Mouse (Mus musculus) MEL (cell line): ENCODE data around the gene H2-DMa. TPM values are rescaled to one million over a fixed set of nuclear protein-coding genes. Genes with fewer than 3 reads are reported as not detected.

ENCODE experiments used
- DNase-seq: peaks from one replicate; pipeline ENCODE4 v3.0.0; 2011; ENCODE audit warnings: low read depth, low spot score
- H3K27ac ChIP-seq: 2 replicates; pipeline ENCODE4 v1.5.1; 2012; ENCODE audit warnings: low read depth, mild to moderate bottlenecking, control low read depth, low read length, moderate library complexity; ENCODE audit not compliant: control insufficient read depth
- H3K27me3 ChIP-seq, 2 experiments: fragments of 150-350 bp in 1 of 2; sonication (generic) in 1 of 2; 2 replicates each; pipeline ENCODE4 v1.6.1; 2012; ENCODE audit warnings: low read length in 2 of 2, mild to moderate bottlenecking in 2 of 2, improper control_type of control experiment in 1 of 2, moderate library complexity in 1 of 2; ENCODE audit not compliant: insufficient read depth in 2 of 2, control insufficient read depth in 1 of 2
- H3K36me3 ChIP-seq, 2 experiments: 2 replicates each; pipeline ENCODE4 v1.6.1; 2012 to 2014; ENCODE audit warnings: low read length in 2 of 2, improper control_type of control experiment in 1 of 2, inconsistent platforms in 1 of 2, mild to moderate bottlenecking in 1 of 2; ENCODE audit not compliant: insufficient read depth in 2 of 2, control insufficient read depth in 1 of 2
- H3K4me1 ChIP-seq, 2 experiments: fragments of 150-350 bp in 1 of 2; sonication (generic) in 1 of 2; 2 replicates each; pipeline ENCODE4 v1.6.1; 2012; ENCODE audit warnings: low read length in 2 of 2, improper control_type of control experiment in 1 of 2, mild to moderate bottlenecking in 1 of 2; ENCODE audit not compliant: insufficient read depth in 2 of 2, control insufficient read depth in 1 of 2
- H3K4me3 ChIP-seq, 2 experiments: fragments of 150-350 bp in 1 of 2; sonication (generic) in 1 of 2; 2 replicates each; pipeline ENCODE4 v1.5.1; 2012; ENCODE audit warnings: low read depth in 2 of 2, low read length in 2 of 2, mild to moderate bottlenecking in 2 of 2, moderate library complexity in 2 of 2, control low read depth in 1 of 2, improper control_type of control experiment in 1 of 2; ENCODE audit not compliant: control insufficient read depth in 1 of 2, insufficient read depth in 1 of 2
- H3K79me2 ChIP-seq: 2 replicates; pipeline ENCODE4 v1.6.1; 2012; ENCODE audit warnings: mild to moderate bottlenecking, low read length, moderate library complexity; ENCODE audit not compliant: control insufficient read depth, poor library complexity, insufficient read depth
- H3K9ac ChIP-seq: 2 replicates; pipeline ENCODE4 v1.6.1; 2012; ENCODE audit warnings: low read depth, mild to moderate bottlenecking, control low read depth, low read length, moderate library complexity; ENCODE audit not compliant: control insufficient read depth, poor library complexity, severe bottlenecking
- H3K9me3 ChIP-seq: fragments of 150-350 bp; sonication (generic); replicated peaks from 2 replicates; pipeline ENCODE4 v1.6.1; 2012; ENCODE audit warnings: mild to moderate bottlenecking, low read length, improper control_type of control experiment, moderate library complexity; ENCODE audit not compliant: insufficient read depth
- BHLHE40 ChIP-seq: IDR thresholded peaks from 2 replicates; pipeline ENCODE4 v1.6.1; 2012; ENCODE audit warnings: low read depth, mild to moderate bottlenecking, inconsistent platforms, low read length, improper control_type of control experiment, borderline replicate concordance
- CHD1 ChIP-seq: IDR thresholded peaks from 2 replicates; pipeline ENCODE4 v1.6.1; 2012; ENCODE audit warnings: low read depth, mild to moderate bottlenecking, inconsistent platforms, low read length, improper control_type of control experiment
- CHD2 ChIP-seq: IDR thresholded peaks from 2 replicates; pipeline ENCODE4 v1.6.1; 2011; ENCODE audit warnings: low read length, improper control_type of control experiment
- CTCF ChIP-seq, 3 experiments: IDR thresholded peaks in 2 of 3; conservative IDR thresholded peaks in 1 of 3; 2 replicates each; pipeline ENCODE4 v1.5.1; 2011 to 2012; ENCODE audit warnings: low read length in 3 of 3, low read depth in 2 of 3, mild to moderate bottlenecking in 2 of 3, improper control_type of control experiment in 1 of 3, inconsistent platforms in 1 of 3, mixed read lengths in 1 of 3, moderate library complexity in 1 of 3; ENCODE audit not compliant: control insufficient read depth in 1 of 3, insufficient read depth in 1 of 3, poor library complexity in 1 of 3, severe bottlenecking in 1 of 3
- EP300 ChIP-seq, 2 experiments: IDR thresholded peaks; 2 replicates each; pipeline ENCODE4 v1.6.1; 2011; ENCODE audit warnings: improper control_type of control experiment in 2 of 2, low read length in 2 of 2, low read depth in 1 of 2, mild to moderate bottlenecking in 1 of 2
- HCFC1 ChIP-seq: IDR thresholded peaks from 2 replicates; pipeline ENCODE4 v1.6.1; 2012; ENCODE audit warnings: low read depth, mild to moderate bottlenecking, inconsistent platforms, low read length, improper control_type of control experiment, moderate library complexity
- KAT2A ChIP-seq: conservative IDR thresholded peaks from 2 replicates; pipeline ENCODE4 v1.6.1; 2012; ENCODE audit warnings: low read depth, low read length, improper control_type of control experiment, inconsistent platforms
- MAFK ChIP-seq: IDR thresholded peaks from 2 replicates; pipeline ENCODE4 v1.6.1; 2011; ENCODE audit warnings: low read depth, mild to moderate bottlenecking, low read length, improper control_type of control experiment, borderline replicate concordance
- MAX ChIP-seq: IDR thresholded peaks from 2 replicates; pipeline ENCODE4 v1.6.1; 2011; ENCODE audit warnings: low read length, improper control_type of control experiment
- MAZ ChIP-seq: IDR thresholded peaks from 2 replicates; pipeline ENCODE4 v1.6.1; 2012; ENCODE audit warnings: low read depth, mild to moderate bottlenecking, inconsistent platforms, low read length, improper control_type of control experiment
- MXI1 ChIP-seq: IDR thresholded peaks from 2 replicates; pipeline ENCODE4 v1.6.1; 2011; ENCODE audit warnings: mild to moderate bottlenecking, low read depth, low read length, improper control_type of control experiment
- MYB ChIP-seq: IDR thresholded peaks from 2 replicates; pipeline ENCODE4 v1.6.1; 2011; ENCODE audit warnings: mild to moderate bottlenecking, low read depth, low read length, improper control_type of control experiment
- NRF1 ChIP-seq: IDR thresholded peaks from 2 replicates; pipeline ENCODE4 v1.6.1; 2014; ENCODE audit warnings: low read depth, mild to moderate bottlenecking, inconsistent platforms, low read length, improper control_type of control experiment, moderate library complexity; ENCODE audit not compliant: poor library complexity, insufficient read depth, severe bottlenecking
- POLR2A ChIP-seq, 2 experiments: IDR thresholded peaks; 2 replicates each; pipeline ENCODE4 v1.6.1; 2011 to 2012; ENCODE audit warnings: low read length in 2 of 2, mild to moderate bottlenecking in 2 of 2, control low read depth in 1 of 2, improper control_type of control experiment in 1 of 2, low read depth in 1 of 2, moderate library complexity in 1 of 2; ENCODE audit not compliant: control insufficient read depth in 1 of 2, insufficient read depth in 1 of 2, poor library complexity in 1 of 2
- POLR2AphosphoS2 ChIP-seq: IDR thresholded peaks from 2 replicates; pipeline ENCODE4 v1.6.1; 2011; ENCODE audit warnings: low read length, improper control_type of control experiment
- RCOR1 ChIP-seq: IDR thresholded peaks from 2 replicates; pipeline ENCODE4 v1.6.1; 2012; ENCODE audit warnings: low read depth, mild to moderate bottlenecking, inconsistent platforms, low read length, improper control_type of control experiment
- SMC3 ChIP-seq: IDR thresholded peaks from 2 replicates; pipeline ENCODE4 v1.6.1; 2011; ENCODE audit warnings: low read depth, low read length, improper control_type of control experiment
- TAL1 ChIP-seq: IDR thresholded peaks from 2 replicates; pipeline ENCODE4 v1.6.1; 2012; ENCODE audit warnings: mild to moderate bottlenecking, inconsistent platforms, low read length, moderate library complexity, mixed read lengths
- TCF12 ChIP-seq: IDR thresholded peaks from 2 replicates; pipeline ENCODE4 v1.6.1; 2014; ENCODE audit warnings: low read depth, mild to moderate bottlenecking, inconsistent platforms, low read length, improper control_type of control experiment, moderate library complexity
- USF2 ChIP-seq, 2 experiments: IDR thresholded peaks; 2 replicates each; pipeline ENCODE4 v1.6.1; 2011 to 2012; ENCODE audit warnings: improper control_type of control experiment in 2 of 2, low read length in 2 of 2, borderline replicate concordance in 1 of 2, inconsistent platforms in 1 of 2, low read depth in 1 of 2, mild to moderate bottlenecking in 1 of 2; ENCODE audit not compliant: insufficient read depth in 1 of 2
- ZC3H11A ChIP-seq: IDR thresholded peaks from 2 replicates; pipeline ENCODE4 v1.6.1; 2012; ENCODE audit warnings: low read depth, mild to moderate bottlenecking, inconsistent platforms, low read length, improper control_type of control experiment
- ZNF384 ChIP-seq: IDR thresholded peaks from 2 replicates; pipeline ENCODE4 v1.6.1; 2012; ENCODE audit warnings: low read depth, mild to moderate bottlenecking, inconsistent platforms, low read length, improper control_type of control experiment
- polyA plus RNA-seq, 2 experiments: library from polyadenylated mRNA; stranded (reverse) in 1 of 2; unstranded in 1 of 2; fragments of >175 nt in 1 of 2; fragments of >200 nt in 1 of 2; gene quantifications; 2 replicates each; pipeline versions ENCODE4 v1.2.1 to v1.2.4; 2012; ENCODE audit warnings: low replicate concordance in 2 of 2, low read depth in 1 of 2; ENCODE audit not compliant: insufficient read length in 2 of 2, insufficient read depth in 1 of 2, missing spikeins in 1 of 2
- total RNA-seq: library from RNA; depleted of rRNA; stranded (reverse); fragments of 300-350 nt; gene quantifications from 2 replicates; pipeline ENCODE4 v1.2.3, GENCODE M21; 2012

The H2-DMa gene
- total and polyA plus RNA-seq, 3 experiments = 38.3 to 38.7 TPM; not detected in 1

DNA sequence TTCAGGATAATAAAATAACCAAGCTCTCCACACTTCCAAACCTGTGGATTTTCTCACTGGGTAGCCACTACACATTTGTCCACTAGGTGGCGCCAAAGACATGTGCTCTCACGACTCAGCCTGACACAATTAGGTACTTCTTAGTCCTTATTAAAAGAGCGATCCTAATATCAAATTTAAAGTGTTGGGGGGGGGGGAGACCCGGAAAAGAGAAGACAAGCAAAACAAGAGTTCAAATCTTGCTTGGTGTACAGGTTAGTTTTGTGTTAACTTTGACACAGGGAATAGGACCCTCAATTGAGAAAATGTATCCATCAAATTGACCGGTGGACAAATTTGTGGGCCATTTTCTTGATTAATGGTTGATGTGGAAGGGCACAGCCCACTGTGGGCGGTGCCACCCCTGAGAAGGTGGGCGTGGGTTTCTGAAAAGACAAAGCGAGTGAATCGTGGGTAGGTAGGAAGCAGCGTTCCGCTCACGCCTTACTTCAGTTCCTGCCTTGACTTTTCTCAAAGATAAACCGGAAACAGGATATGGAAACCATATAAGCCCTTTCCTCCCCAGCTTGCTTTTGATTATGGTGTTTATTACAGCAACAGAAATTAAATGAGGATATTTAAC lies 51.6 kb downstream of the H2-DMa start (continued):
- TF ChIP-seq HCFC1 = peak; percentile 44
- TF ChIP-seq MXI1 = peak; percentile 57
- 0 out of 2 replicates have a peak, but pooled peaks have one; percentile 18 for TF ChIP-seq KAT2A
- TF ChIP-seq MAX = no peak; the same call in 1 of the 2 replicates
- no peak for TF ChIP-seq MAFK
- TF ChIP-seq RCOR1 = peak; percentile 54; the same call in 1 of the 2 replicates
- peak; percentile 53 for TF ChIP-seq CHD2
- 0 out of 2 replicates have a peak, but pooled peaks have one; percentile 15 for TF ChIP-seq TCF12
- TF ChIP-seq TAL1 = no peak
- no peak for TF ChIP-seq CHD1
- 0 out of 2 replicates have a peak, but pooled peaks have one; percentile 25 for TF ChIP-seq NRF1
- TF ChIP-seq POLR2AphosphoS2 = peak; percentile 40; the same call in 1 of the 2 replicates
- peak; percentile 68; the same call in 1 of the 2 replicates for TF ChIP-seq MAZ
- TF ChIP-seq MYB = no peak
- peak in 1 of 2 experiments; percentile 66; a peak in 2 of 4 replicates for TF ChIP-seq POLR2A (IDR thresholded peaks at IDR 0.05; ENCODE audit: control insufficient read depth in 1 of 2, insufficient read depth in 1 of 2, low read depth in 1 of 2, low read length in 2 of 2, poor library complexity in 1 of 2)
- TF ChIP-seq BHLHE40 = no peak
- TF ChIP-seq USF2 (IDR thresholded peaks at IDR 0.05; ENCODE audit: borderline replicate concordance in 1 of 2, insufficient read depth in 1 of 2, low read depth in 1 of 2, low read length in 2 of 2) = no peak
- TF ChIP-seq EP300 (IDR thresholded peaks at IDR 0.05; ENCODE audit: low read depth in 1 of 2, low read length in 2 of 2) = no peak
- 0 out of 2 replicates have a peak, but pooled peaks have one; percentile 35 for TF ChIP-seq ZNF384
- peak; percentile 94 for TF ChIP-seq ZC3H11A

DNA sequence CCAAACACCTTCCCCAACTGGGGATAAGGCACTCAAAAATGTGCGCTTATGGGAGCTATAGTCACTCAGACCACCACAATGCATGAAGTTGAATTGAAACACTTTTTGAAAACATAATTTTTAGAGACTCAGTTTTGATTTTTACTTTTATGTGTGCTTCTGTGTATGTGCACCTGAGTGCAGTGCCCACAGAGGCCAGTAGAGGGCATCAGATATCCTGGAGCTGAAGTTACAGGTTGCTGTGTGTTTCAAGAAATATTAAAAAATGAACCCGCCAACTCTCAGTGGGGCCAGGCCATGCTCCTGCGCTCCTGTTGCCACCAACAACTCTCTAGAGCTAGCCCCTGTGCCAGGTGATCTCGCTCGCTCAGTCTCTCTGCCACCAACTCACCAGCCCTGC lies 53.2 kb downstream of the H2-DMa start:
- Histone ChIP-seq H3K4me3 (no peak overlapping the region), H3K27ac (no peak overlapping the region), H3K36me3 (peaks cover 0 to 3% of the 10 kb centered on the region in 2 experiments; a peak in 2 of 4 replicates), H3K9ac (no peak overlapping the region), H3K79me2 (no peaks in the 10 kb centered on the region), H3K9me3 (no peaks in the 10 kb centered on the region), H3K4me1 (0 out of 4 replicates have a peak, but pooled peaks cover 0 to 3% of the 10 kb centered on the region in 2 experiments), H3K27me3 (no peaks in the 10 kb centered on the region)
- no peak for TF ChIP-seq CHD2
- peak; percentile 29; the same call in 1 of the 2 replicates for TF ChIP-seq SMC3
- TF ChIP-seq CTCF (IDR thresholded peaks at IDR 0.05 in 2 of 3, conservative IDR thresholded peaks at IDR 0.05 in 1 of 3; ENCODE audit: control insufficient read depth in 1 of 3, insufficient read depth in 1 of 3, low read depth in 2 of 3, low read length in 3 of 3, poor library complexity in 1 of 3, severe bottlenecking in 1 of 3) = peak; percentile 17 to 47 (median 19); a peak in 3 of 6 replicates
- peak; percentile 32 for DNase-seq
